Mouse (Mus musculus) spleen, adult 2 months (tissue): ENCODE measurements around the gene Crxos.

Experiments used
- CTCF ChIP-seq: fragments of 200-500 bp; IDR thresholded peaks from 2 replicates; pipeline ENCODE4 v1.5.1; 2011; ENCODE audit warnings: mild to moderate bottlenecking, inconsistent platforms; ENCODE audit not compliant: insufficient read depth, insufficient read length, insufficient replicate concordance; ENCODE audit errors: extremely low read depth
- POLR2A ChIP-seq: fragments of 200-500 bp; IDR thresholded peaks from 2 replicates; pipeline ENCODE4 v1.6.1; 2011; ENCODE audit warnings: low read depth, low read length, inconsistent platforms

- TF ChIP-seq POLR2A (no peak), CTCF (no peak)
Measured at GRCm38 (mm10) chr7:15944311-15944710, 61.9 kb downstream of the Crxos start.
